Comparison of ENCODE assay signal across 10 mouse cellular contexts in genomic region chr16:42873942-42874341, GRCm38 (mm10). TPM values are rescaled to one million over a fixed set of nuclear protein-coding genes. Genes with fewer than 3 reads are reported as not detected.
A peak's percentile ranks its signal among the peaks of the same experiment; 100 is the strongest.
DNase-seq lines count a peak whose midpoint lies in the region; ATAC-seq and TF ChIP-seq lines count a peak whose summit lies in the region.
"Had no signal": no experiment of that assay in that cellular context is flagged by ENCODE, and none has a peak within 500 bp of the region (broad histone marks: within the 10 kb centered on the region; RNA-seq: fewer than 3 reads in every experiment).

No protein-coding gene starts in this region.

- no peaks in the 10 kb centered on the region for H3K27me3 ChIP-seq in forebrain, embryonic 14.5 days (replicated peaks; ENCODE audit: control insufficient read depth, insufficient read depth, low read length)
- no peaks in the 10 kb centered on the region for H3K27me3 ChIP-seq in forebrain, embryonic 15.5 days
- no peaks in the 10 kb centered on the region for H3K27me3 ChIP-seq in kidney, embryonic 16.5 days (ENCODE audit: insufficient read depth, low read length)
- no peaks in the 10 kb centered on the region for H3K27me3 ChIP-seq in E14TG2a.4 (ENCODE audit: insufficient read depth, low read length)
- no peaks in the 10 kb centered on the region for H3K27me3 ChIP-seq in limb, embryonic 15.5 days
- H3K27me3 ChIP-seq: embryonic facial prominence, embryonic 12.5 days had no signal

- H3K9me3 ChIP-seq in forebrain, embryonic 14.5 days (replicated peaks; ENCODE audit: control insufficient read depth, low read length): no peaks in the 10 kb centered on the region
- H3K9me3 ChIP-seq in forebrain, embryonic 15.5 days: no peaks in the 10 kb centered on the region
- no peaks in the 10 kb centered on the region for H3K9me3 ChIP-seq in kidney, embryonic 16.5 days (ENCODE audit: low read length)
- no peaks in the 10 kb centered on the region for H3K9me3 ChIP-seq in E14TG2a.4 (ENCODE audit: low read length)
- H3K9me3 ChIP-seq in limb, embryonic 15.5 days: no peaks in the 10 kb centered on the region
- H3K9me3 ChIP-seq: embryonic facial prominence, embryonic 12.5 days had no signal

- no peak for DNase-seq in forebrain, embryonic 14.5 days (ENCODE audit: low spot score)
- DNase-seq in kidney, adult 11 months: no peak
- DNase-seq in adrenal gland, adult 8-10 months: no peak
- DNase-seq in thymus, postnatal 4 days: no peak
- DNase-seq: right cerebral cortex, adult 18-20 months had no signal

- no peaks in the 10 kb centered on the region for H3K36me3 ChIP-seq in forebrain, embryonic 14.5 days (ENCODE audit: control insufficient read depth, insufficient read depth, low read length)
- no peaks in the 10 kb centered on the region for H3K36me3 ChIP-seq in forebrain, embryonic 15.5 days
- no peaks in the 10 kb centered on the region for H3K36me3 ChIP-seq in kidney, embryonic 16.5 days (ENCODE audit: insufficient read depth, low read length)
- no peaks in the 10 kb centered on the region for H3K36me3 ChIP-seq in E14TG2a.4 (ENCODE audit: insufficient read depth, low read length)
- no peaks in the 10 kb centered on the region for H3K36me3 ChIP-seq in limb, embryonic 15.5 days
- H3K36me3 ChIP-seq: embryonic facial prominence, embryonic 12.5 days had no signal

- 56% methylated on average over 3 of the region's 3 CpGs for WGBS in forebrain, embryonic 14.5 days
- WGBS in forebrain, embryonic 15.5 days: 59% methylated on average over 3 of the region's 3 CpGs
- 43% methylated on average over 3 of the region's 3 CpGs for WGBS in kidney, embryonic 16.5 days
- 49% methylated on average over 3 of the region's 3 CpGs for WGBS in limb, embryonic 15.5 days

- no peak overlapping the region for H3K9ac ChIP-seq in forebrain, embryonic 14.5 days (ENCODE audit: low read length)
- H3K9ac ChIP-seq in forebrain, embryonic 15.5 days (replicated peaks): no peak overlapping the region
- no peak overlapping the region for H3K9ac ChIP-seq in kidney, embryonic 16.5 days (replicated peaks; ENCODE audit: low read length)
- H3K9ac ChIP-seq in limb, embryonic 15.5 days: no peak overlapping the region

- no peak for TF ChIP-seq CTCF in E14TG2a.4 (conservative IDR thresholded peaks at IDR 0.05; ENCODE audit: low read length)

- H3K27ac ChIP-seq in forebrain, embryonic 14.5 days (ENCODE audit: low read depth, low read length): no peak overlapping the region
- H3K27ac ChIP-seq in forebrain, embryonic 15.5 days (replicated peaks): no peak overlapping the region
- H3K27ac ChIP-seq in kidney, embryonic 16.5 days (ENCODE audit: low read length): peak overlapping the region; percentile 75; the same call in 1 of the 2 replicates
- H3K27ac ChIP-seq in limb, embryonic 15.5 days: 0 out of 2 replicates have a peak overlapping the region, but pooled peaks have one; percentile 27

- peak overlapping the region; percentile 64; the same call in 1 of the 2 replicates for H3K4me2 ChIP-seq in forebrain, embryonic 14.5 days (ENCODE audit: low read length)
- no peak overlapping the region for H3K4me2 ChIP-seq in forebrain, embryonic 15.5 days (replicated peaks)
- no peak overlapping the region for H3K4me2 ChIP-seq in kidney, embryonic 16.5 days (replicated peaks; ENCODE audit: low read depth, low read length)
- no peak overlapping the region for H3K4me2 ChIP-seq in limb, embryonic 15.5 days

- ATAC-seq in forebrain, embryonic 14.5 days: no peak
- no peak for ATAC-seq in forebrain, embryonic 15.5 days (replicated peaks)
- ATAC-seq in kidney, embryonic 16.5 days (ENCODE audit: low FRiP score, low TSS enrichment): no peak
- ATAC-seq in limb, embryonic 15.5 days (ENCODE audit: insufficient number of reproducible peaks, low FRiP score, low TSS enrichment, low read depth): no peak

- H3K4me1 ChIP-seq in forebrain, embryonic 14.5 days (ENCODE audit: control insufficient read depth, insufficient read depth, low read length): peaks cover 2% of the 10 kb centered on the region; the same call in 1 of the 2 replicates
- peaks cover 10% of the 10 kb centered on the region for H3K4me1 ChIP-seq in forebrain, embryonic 15.5 days
- H3K4me1 ChIP-seq in kidney, embryonic 16.5 days (ENCODE audit: insufficient read depth, low read length): peaks cover 16% of the 10 kb centered on the region
- H3K4me1 ChIP-seq in E14TG2a.4 (replicated peaks; ENCODE audit: low read depth, low read length): peaks cover 35% of the 10 kb centered on the region
- H3K4me1 ChIP-seq in limb, embryonic 15.5 days: 0 out of 2 replicates have a peak, but pooled peaks cover 3% of the 10 kb centered on the region
- H3K4me1 ChIP-seq: embryonic facial prominence, embryonic 12.5 days had no signal

- no peak overlapping the region for H3K4me3 ChIP-seq in forebrain, embryonic 14.5 days (ENCODE audit: low read depth, low read length)
- no peak overlapping the region for H3K4me3 ChIP-seq in forebrain, embryonic 15.5 days
- H3K4me3 ChIP-seq in kidney, embryonic 16.5 days (ENCODE audit: low read length): no peak overlapping the region
- peak overlapping the region; percentile 85 for H3K4me3 ChIP-seq in E14TG2a.4 (replicated peaks; ENCODE audit: low read length)
- H3K4me3 ChIP-seq in limb, embryonic 15.5 days: no peak overlapping the region

RNA-seq across cellular contexts. Expression of gene Zbtb20, which starts 1.7 kb away (rescaled TPM):
- polyA plus RNA-seq in forebrain, embryonic 14.5 days (2014; fragmentation: Nextera tagmentation; extraction: Ambion mirVana): 41.0 and 86.0 TPM in 2 replicates
- polyA plus RNA-seq in forebrain, embryonic 15.5 days (2015; fragmentation: Nextera tagmentation; extraction: Ambion mirVana): 143 and 149 TPM in 2 replicates
- polyA plus RNA-seq in kidney, embryonic 16.5 days (2015; fragmentation: Nextera tagmentation; extraction: Ambion mirVana): 44.6 and 49.4 TPM in 2 replicates
- 21.9 and 22.4 TPM in 2 replicates for polyA plus RNA-seq in limb, embryonic 15.5 days (2015; fragmentation: Nextera tagmentation; extraction: Ambion mirVana)
- total RNA-seq in adrenal gland, adult 8-10 months (2022): 100 to 1,000 TPM; 154 to 246 (median 184) TPM

Comparison
In these comparisons a context has a peak if more than half of its experiments do, and no peak if none do; other contexts are left out.
1. H3K27ac ChIP-seq: peak in kidney, embryonic 16.5 days (single experiment) and limb, embryonic 15.5 days (single experiment); none in forebrain, embryonic 14.5 days (single experiment) and forebrain, embryonic 15.5 days (single experiment).